Mouse (Mus musculus): ENCODE data around the gene Tra2b. TPM values are rescaled to one million over a fixed set of nuclear protein-coding genes. Genes with fewer than 3 reads are reported as not detected.

Tra2b gene
- polyA plus RNA-seq, 1 experiment from 2014 or later = 249 TPM

Other genes starting within 250 kb of the Tra2b start
- gene Igf2bp2, start 102.7 kb downstream of the Tra2b start, polyA plus RNA-seq (2016; fragmentation: Nextera tagmentation; extraction: Ambion mirVana) = 29.2 and 30.5 TPM in 2 replicates
- gene Etv5, start 173.7 kb upstream of the Tra2b start, polyA plus RNA-seq (2016; fragmentation: Nextera tagmentation; extraction: Ambion mirVana) = 7.4 and 8.0 TPM in 2 replicates